Mouse (Mus musculus) embryonic facial prominence, embryonic 15.5 days (tissue): ENCODE measurements around the gene Btg2. TPM values are rescaled to one million over a fixed set of nuclear protein-coding genes. Genes with fewer than 3 reads are reported as not detected.

Experiments
- ATAC-seq: fragments of 200-750 bp; cut with Nextera tagmentation; 2 replicates; pipeline ENCODE4 v1.8.0; 2017; ENCODE audit warnings: low read depth, moderate TSS enrichment; ENCODE audit not compliant: insufficient number of reproducible peaks, low FRiP score, low TSS enrichment
- H3K27ac ChIP-seq: fragments of 300-500 bp; sonication (generic); replicated peaks from 2 replicates; pipeline ENCODE4 v1.5.1; 2015; ENCODE audit warnings: mild to moderate bottlenecking, inconsistent platforms
- H3K27me3 ChIP-seq: fragments of 300-500 bp; sonication (generic); 2 replicates; pipeline ENCODE4 v1.6.1; 2015; ENCODE audit warnings: inconsistent platforms
- H3K36me3 ChIP-seq: fragments of 300-500 bp; sonication (generic); 2 replicates; pipeline ENCODE4 v1.6.1; 2015; ENCODE audit warnings: mild to moderate bottlenecking, inconsistent platforms
- H3K4me1 ChIP-seq: fragments of 300-500 bp; sonication (generic); 2 replicates; pipeline ENCODE4 v1.6.1; 2015; ENCODE audit warnings: inconsistent platforms
- H3K4me2 ChIP-seq: fragments of 300-500 bp; sonication (generic); replicated peaks from 2 replicates; pipeline ENCODE4 v1.6.1; 2015; ENCODE audit warnings: mild to moderate bottlenecking, inconsistent platforms
- H3K4me3 ChIP-seq: fragments of 300-500 bp; sonication (generic); replicated peaks from 2 replicates; pipeline ENCODE4 v1.5.1; 2015; ENCODE audit warnings: mild to moderate bottlenecking, inconsistent platforms
- H3K9ac ChIP-seq: fragments of 300-500 bp; sonication (generic); 2 replicates; pipeline ENCODE4 v1.6.1; 2015; ENCODE audit warnings: inconsistent platforms
- H3K9me3 ChIP-seq: fragments of 300-500 bp; sonication (generic); replicated peaks from 2 replicates; pipeline ENCODE4 v1.6.1; 2016; ENCODE audit warnings: inconsistent platforms
- WGBS: fragments of 180-500 bp; shearing (Covaris S2); methylation state at CpG from one replicate; pipeline ENCODE4 v1.1.7; 2015; 5-methylcytosine and 5-hydroxymethylcytosine counted together
- polyA plus RNA-seq: library from polyadenylated mRNA; unstranded; fragments of >200 nt; fragmentation: Nextera tagmentation; extraction: Ambion mirVana; gene quantifications from 2 replicates; pipeline ENCODE4 v1.2.1, GENCODE M21; 2015

The Btg2 gene
- polyA plus RNA-seq, 1 experiment from 2014 or later, result 39.9 TPM

DNA sequence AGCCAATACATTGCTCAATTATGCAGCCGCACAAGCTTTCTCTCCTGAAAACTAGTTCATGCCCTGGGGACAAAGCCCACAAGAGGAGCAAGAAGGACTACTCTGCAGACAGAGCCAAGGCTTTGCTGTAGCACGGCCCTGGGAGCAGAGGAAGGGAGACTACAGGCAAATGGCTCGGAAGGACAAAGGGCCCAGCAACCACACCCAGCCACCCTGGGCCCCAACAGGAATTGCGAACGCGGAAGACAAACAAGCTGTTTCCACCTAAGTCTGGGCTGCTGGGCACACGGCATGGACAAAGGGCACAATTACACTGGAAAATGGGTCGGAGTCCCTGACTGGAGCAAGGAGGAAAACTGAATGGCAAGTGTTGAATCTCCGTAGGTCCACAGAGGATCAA is 23.9 kb downstream of the Btg2 start:
- Histone ChIP-seq H3K27ac (no peak overlapping the region), H3K4me3 (no peak overlapping the region), H3K9me3 (no peaks in the 10 kb centered on the region), H3K4me1 (peaks cover 4% of the 10 kb centered on the region), H3K9ac (no peak overlapping the region), H3K27me3 (no peaks in the 10 kb centered on the region), H3K36me3 (no peaks in the 10 kb centered on the region), H3K4me2 (no peak overlapping the region)
- 60% methylated on average over 9 of the region's 9 CpGs for WGBS
- ATAC-seq, result no peak

DNA sequence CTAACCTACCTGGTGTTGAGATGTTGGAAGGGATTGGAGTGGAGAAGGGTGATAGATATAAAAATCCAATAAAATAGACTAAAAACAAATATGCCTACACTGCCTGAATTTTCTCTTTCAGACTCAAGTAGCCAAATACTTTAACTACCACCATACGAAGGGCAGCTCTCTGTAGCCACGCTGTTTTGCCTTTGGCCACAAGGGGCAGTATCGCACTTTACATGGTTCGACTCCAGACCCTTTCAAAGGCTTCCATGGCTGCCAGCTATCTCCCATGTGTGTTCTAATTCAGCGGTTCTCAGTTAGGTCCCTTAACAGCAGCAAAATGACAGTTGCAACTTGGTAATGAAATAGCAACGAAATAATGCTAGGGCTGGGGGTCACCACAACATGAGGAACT is 25.7 kb downstream of the Btg2 start:
- Histone ChIP-seq H3K27me3 (no peaks in the 10 kb centered on the region), H3K36me3 (no peaks in the 10 kb centered on the region), H3K4me3 (no peak overlapping the region), H3K4me1 (0 out of 2 replicates have a peak, but pooled peaks cover 3% of the 10 kb centered on the region), H3K9me3 (no peaks in the 10 kb centered on the region), H3K27ac (no peak overlapping the region), H3K9ac (no peak overlapping the region), H3K4me2 (no peak overlapping the region)
- WGBS, result 7% methylated on average over 6 of the region's 6 CpGs
- ATAC-seq, result peak; percentile 60; the same call in 1 of the 2 replicates

DNA sequence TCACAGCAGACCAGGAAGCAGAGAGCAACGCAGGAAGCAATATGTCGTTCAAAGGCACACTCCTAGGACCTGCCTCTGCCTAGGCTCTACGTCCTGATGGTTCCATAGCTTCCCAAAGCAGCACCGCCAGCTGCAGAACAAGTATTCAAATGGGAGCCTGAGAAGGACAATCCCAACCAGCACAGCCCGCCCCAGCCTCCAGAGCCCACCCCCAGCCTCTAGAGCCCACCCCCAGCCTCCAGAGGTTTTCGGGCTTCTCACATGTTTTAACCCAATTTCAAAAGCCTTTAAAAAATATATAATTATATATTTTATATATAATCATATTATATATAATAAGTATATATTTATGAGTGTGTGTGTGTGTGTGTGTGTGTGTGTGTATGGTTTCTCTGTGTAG is 29.4 kb downstream of the Btg2 start:
- Histone ChIP-seq H3K9me3 (no peaks in the 10 kb centered on the region), H3K4me3 (no peak overlapping the region), H3K27ac (no peak overlapping the region), H3K9ac (no peak overlapping the region), H3K27me3 (no peaks in the 10 kb centered on the region), H3K4me2 (no peak overlapping the region), H3K4me1 (peaks cover 10% of the 10 kb centered on the region; the same call in 1 of the 2 replicates), H3K36me3 (no peaks in the 10 kb centered on the region)
- ATAC-seq, result no peak
- 61% methylated on average over 6 of the region's 6 CpGs for WGBS

DNA sequence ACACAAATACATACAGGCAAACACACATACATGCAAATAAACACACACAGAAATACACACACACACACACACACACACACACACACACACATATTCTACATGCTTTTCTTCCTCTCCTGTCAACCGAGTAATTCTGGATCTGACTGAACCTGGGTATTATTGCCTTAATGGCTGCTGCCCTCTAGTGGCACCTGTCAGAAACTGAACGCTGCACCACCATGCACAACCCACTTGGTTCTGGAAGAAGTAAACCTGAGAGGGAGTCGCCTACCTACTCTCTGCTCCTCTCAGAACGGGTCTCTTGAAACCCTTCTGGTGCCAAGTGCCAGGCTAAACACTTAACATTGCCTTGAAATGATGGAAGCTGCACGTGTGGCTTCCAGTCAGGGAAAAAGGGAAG is 30.2 kb downstream of the Btg2 start:
- Histone ChIP-seq H3K4me2 (no peak overlapping the region), H3K4me1 (peaks cover 10% of the 10 kb centered on the region; the same call in 1 of the 2 replicates), H3K9me3 (no peaks in the 10 kb centered on the region), H3K27me3 (no peaks in the 10 kb centered on the region), H3K4me3 (no peak overlapping the region), H3K9ac (no peak overlapping the region), H3K36me3 (no peaks in the 10 kb centered on the region), H3K27ac (no peak overlapping the region)
- no peak for ATAC-seq
- 2% methylated on average over 5 of the region's 5 CpGs for WGBS

DNA sequence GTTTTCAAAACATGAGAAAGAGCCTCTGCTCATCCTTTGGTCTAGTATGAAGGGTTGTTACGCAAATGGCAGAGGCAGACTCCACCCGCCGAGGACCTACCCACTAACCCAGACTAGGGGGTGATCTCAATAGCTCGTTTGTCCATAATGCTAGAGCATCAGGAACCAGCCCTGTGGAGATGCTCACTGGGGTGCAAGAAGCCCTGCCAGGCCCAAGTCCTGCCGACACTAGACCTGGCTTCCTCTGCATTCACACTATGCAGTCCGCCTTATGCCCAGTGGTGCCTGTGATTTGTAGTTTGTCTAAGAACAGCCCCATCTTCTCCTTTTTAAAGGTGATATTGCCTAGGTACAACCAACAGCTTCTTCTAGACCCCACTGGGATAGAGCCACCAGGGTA is 31.5 kb downstream of the Btg2 start:
- no peak overlapping the region for H3K9ac ChIP-seq
- no peak overlapping the region for H3K4me3 ChIP-seq
- H3K4me1 ChIP-seq, result peaks cover 18% of the 10 kb centered on the region
- ATAC-seq, result no peak
- H3K27me3 ChIP-seq, result no peaks in the 10 kb centered on the region
- H3K9me3 ChIP-seq, result no peaks in the 10 kb centered on the region
- no peak overlapping the region for H3K27ac ChIP-seq
- no peaks in the 10 kb centered on the region for H3K36me3 ChIP-seq
- H3K4me2 ChIP-seq, result no peak overlapping the region
- WGBS, result 81% methylated on average over 6 of the region's 6 CpGs

DNA sequence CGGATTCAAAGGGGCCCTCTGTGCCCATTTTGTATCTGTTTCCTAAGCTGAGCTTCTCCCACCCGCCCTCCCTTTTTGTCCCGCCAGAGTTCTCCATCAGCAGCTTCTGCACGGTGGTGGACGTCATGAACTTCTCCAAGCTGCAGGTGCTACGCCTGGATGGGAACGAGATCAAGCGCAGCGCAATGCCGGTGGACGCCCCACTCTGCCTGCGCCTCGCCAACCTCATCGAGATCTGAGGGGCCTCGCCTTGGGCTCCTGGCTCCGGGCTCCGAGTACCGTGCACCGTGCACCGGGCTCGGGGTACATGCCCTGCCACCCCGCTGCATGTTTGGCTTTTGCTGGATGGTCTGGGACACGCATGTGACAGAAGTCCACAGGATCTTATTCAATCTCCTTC is 32.5 kb downstream of the Btg2 start:
- Histone ChIP-seq H3K4me3 (no peak overlapping the region), H3K27me3 (no peaks in the 10 kb centered on the region), H3K4me1 (peaks cover 24% of the 10 kb centered on the region), H3K9ac (no peak overlapping the region), H3K36me3 (no peaks in the 10 kb centered on the region), H3K4me2 (peak overlapping the region; percentile 49), H3K9me3 (no peaks in the 10 kb centered on the region), H3K27ac (no peak overlapping the region)
- WGBS, result 26% methylated on average over 23 of the region's 23 CpGs
- no peak for ATAC-seq

DNA sequence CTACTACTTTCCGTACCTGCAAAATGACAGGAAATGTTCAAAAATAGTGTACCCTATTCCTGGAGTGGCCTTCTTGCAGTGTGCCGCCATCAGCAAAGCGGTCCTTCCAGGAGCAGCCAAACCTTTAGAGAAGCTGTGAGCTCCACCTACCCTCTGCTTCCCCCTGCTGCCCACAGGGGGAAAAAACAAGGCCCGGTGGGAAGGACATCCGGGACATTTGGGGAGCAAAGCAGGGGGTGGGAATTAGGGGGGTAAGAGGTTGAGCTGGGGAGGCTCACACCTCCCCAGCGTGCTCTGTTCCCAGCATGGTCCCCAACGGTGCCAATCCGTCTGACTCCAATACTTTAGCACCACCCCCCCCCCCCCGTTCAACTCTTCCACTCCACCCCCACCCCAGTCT is 32.9 kb downstream of the Btg2 start:
- ATAC-seq, result 0 out of 2 replicates have a peak, but pooled peaks have one; percentile 31
- Histone ChIP-seq H3K4me1 (peaks cover 24% of the 10 kb centered on the region), H3K4me3 (peak overlapping the region; percentile 15; the same call in 1 of the 2 replicates), H3K27me3 (no peaks in the 10 kb centered on the region), H3K9ac (no peak overlapping the region), H3K36me3 (no peaks in the 10 kb centered on the region), H3K9me3 (no peaks in the 10 kb centered on the region), H3K4me2 (peak overlapping the region; percentile 49), H3K27ac (no peak overlapping the region)
- WGBS, result 4% methylated on average over 9 of the region's 9 CpGs

DNA sequence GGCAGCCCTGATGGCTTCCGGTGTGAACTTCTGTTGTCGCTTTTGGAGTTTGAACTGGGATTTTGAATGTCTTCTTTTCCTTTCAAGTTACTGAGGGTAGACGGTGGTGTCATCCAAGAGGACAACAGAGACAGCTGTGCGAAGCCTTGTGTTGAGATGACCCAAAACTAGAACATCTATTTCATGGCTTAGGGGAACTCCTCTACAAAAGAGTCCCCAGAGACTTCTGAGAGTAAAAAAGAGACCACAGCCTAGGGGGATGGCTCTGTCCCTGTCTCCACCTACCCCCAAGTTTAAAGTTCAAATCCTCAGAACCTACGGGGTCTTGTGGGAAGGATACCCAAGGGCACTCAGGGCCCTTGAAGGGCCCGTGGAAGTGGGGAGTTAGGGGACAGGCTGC is 34.1 kb downstream of the Btg2 start:
- 88% methylated on average over 6 of the region's 6 CpGs for WGBS
- no peak overlapping the region for H3K9ac ChIP-seq
- H3K4me1 ChIP-seq, result peaks cover 24% of the 10 kb centered on the region
- no peaks in the 10 kb centered on the region for H3K9me3 ChIP-seq
- H3K4me3 ChIP-seq, result no peak overlapping the region
- no peak for ATAC-seq
- no peaks in the 10 kb centered on the region for H3K27me3 ChIP-seq
- H3K27ac ChIP-seq, result no peak overlapping the region
- H3K36me3 ChIP-seq, result no peaks in the 10 kb centered on the region
- H3K4me2 ChIP-seq, result no peak overlapping the region

DNA sequence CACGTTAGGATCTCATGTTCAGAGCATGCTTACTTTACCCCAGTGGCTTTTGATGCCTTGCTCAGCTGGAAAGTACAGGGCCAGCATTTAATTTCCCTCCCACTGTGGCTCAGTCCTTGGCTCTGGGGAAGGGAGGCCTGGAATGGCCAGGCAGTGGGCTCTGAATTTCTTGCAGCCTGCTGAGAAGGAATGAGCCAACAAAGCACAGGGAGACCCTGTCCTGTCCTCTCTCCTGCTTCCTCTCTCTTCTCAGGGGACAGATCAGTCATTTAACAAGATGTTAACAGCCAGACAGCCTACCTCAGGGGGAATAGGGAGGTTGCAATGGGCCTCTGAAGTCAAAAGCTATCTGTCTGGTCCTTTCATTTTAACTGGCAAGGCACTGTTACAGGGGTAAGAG is 36.6 kb downstream of the Btg2 start:
- peaks cover 25% of the 10 kb centered on the region for H3K4me1 ChIP-seq
- WGBS, result 30% methylated on average over 1 of the region's 1 CpGs
- H3K9ac ChIP-seq, result no peak overlapping the region
- H3K27ac ChIP-seq, result 0 out of 2 replicates have a peak overlapping the region, but pooled peaks have one; percentile 17
- H3K4me2 ChIP-seq, result no peak overlapping the region
- H3K9me3 ChIP-seq, result no peaks in the 10 kb centered on the region
- H3K36me3 ChIP-seq, result no peaks in the 10 kb centered on the region
- H3K4me3 ChIP-seq, result no peak overlapping the region
- ATAC-seq, result no peak
- H3K27me3 ChIP-seq, result no peaks in the 10 kb centered on the region

DNA sequence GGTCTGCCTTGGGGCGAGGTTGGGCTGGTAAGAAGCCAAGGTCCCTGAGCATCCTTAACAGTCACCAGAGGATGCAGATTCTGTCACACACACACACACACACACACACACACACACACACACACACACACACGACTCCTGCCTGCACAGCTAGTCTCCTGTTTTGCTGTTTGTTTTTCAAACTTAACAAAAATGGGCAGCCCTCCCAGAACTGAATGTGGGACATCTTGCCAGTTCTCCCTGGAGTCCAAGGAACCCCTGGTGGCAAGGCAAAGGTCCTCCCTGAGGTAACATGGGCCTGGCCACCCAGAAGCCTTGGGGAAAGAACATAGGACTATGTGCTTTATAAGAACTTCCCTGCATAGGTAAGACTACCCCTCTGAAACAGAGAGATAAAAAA is 37.0 kb downstream of the Btg2 start:
- 59% methylated on average over 2 of the region's 2 CpGs for WGBS
- no peak for ATAC-seq
- H3K4me2 ChIP-seq, result no peak overlapping the region
- peaks cover 29% of the 10 kb centered on the region for H3K4me1 ChIP-seq
- no peak overlapping the region for H3K27ac ChIP-seq
- H3K9me3 ChIP-seq, result no peaks in the 10 kb centered on the region
- no peaks in the 10 kb centered on the region for H3K36me3 ChIP-seq
- H3K4me3 ChIP-seq, result no peak overlapping the region
- no peaks in the 10 kb centered on the region for H3K27me3 ChIP-seq
- no peak overlapping the region for H3K9ac ChIP-seq

DNA sequence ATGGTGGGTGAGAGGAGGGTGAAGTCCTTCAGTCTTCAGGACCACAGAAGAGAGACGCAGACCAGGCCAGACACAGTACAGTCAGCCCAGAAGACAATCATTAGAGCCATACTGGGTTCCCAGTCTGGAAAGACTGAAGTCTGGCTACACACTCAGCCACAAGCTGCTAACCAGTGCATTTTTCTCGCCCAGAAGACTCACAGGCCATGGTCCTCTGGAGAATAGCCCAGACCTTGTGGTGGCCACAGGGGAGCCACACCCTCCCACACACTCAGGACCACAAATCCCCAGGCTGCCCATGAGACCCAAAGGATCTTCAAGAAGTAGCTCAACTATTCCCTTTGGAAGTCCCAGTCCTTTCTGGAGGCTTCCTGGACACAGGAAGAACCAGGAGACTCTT is 39.6 kb downstream of the Btg2 start:
- no peak overlapping the region for H3K4me3 ChIP-seq
- H3K9ac ChIP-seq, result no peak overlapping the region
- H3K36me3 ChIP-seq, result no peaks in the 10 kb centered on the region
- no peaks in the 10 kb centered on the region for H3K27me3 ChIP-seq
- H3K9me3 ChIP-seq, result no peaks in the 10 kb centered on the region
- peak; percentile 26; the same call in 1 of the 2 replicates for ATAC-seq
- 85% methylated on average over 2 of the region's 2 CpGs for WGBS
- peaks cover 27% of the 10 kb centered on the region for H3K4me1 ChIP-seq
- no peak overlapping the region for H3K4me2 ChIP-seq
- no peak overlapping the region for H3K27ac ChIP-seq

DNA sequence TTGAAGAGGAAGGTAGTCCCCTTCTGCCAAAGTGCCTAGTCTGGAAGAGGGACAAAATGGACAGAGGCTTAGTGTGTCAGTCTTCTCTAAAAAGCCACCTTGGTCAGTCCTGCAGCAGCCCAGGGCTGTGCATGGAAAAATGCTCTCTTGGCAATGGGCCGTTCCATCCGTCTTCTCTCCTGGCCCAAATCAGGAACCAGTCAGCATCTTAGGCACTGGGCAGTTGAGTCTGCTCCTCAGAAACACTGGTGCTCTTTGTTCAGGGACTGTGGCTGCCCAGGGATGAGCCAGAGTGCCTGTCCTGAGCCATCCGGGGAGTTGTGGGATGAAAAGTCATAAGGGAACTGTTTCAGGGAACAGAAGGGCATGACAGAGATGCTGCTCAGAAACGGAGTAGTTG is 40.6 kb downstream of the Btg2 start:
- no peaks in the 10 kb centered on the region for H3K27me3 ChIP-seq
- H3K36me3 ChIP-seq, result no peaks in the 10 kb centered on the region
- H3K27ac ChIP-seq, result no peak overlapping the region
- H3K9me3 ChIP-seq, result no peaks in the 10 kb centered on the region
- H3K9ac ChIP-seq, result no peak overlapping the region
- H3K4me2 ChIP-seq, result no peak overlapping the region
- H3K4me3 ChIP-seq, result no peak overlapping the region
- 75% methylated on average over 4 of the region's 4 CpGs for WGBS
- H3K4me1 ChIP-seq, result peaks cover 23% of the 10 kb centered on the region
- ATAC-seq, result no peak
